Mouse (Mus musculus) testis, adult 2 months (tissue): Measurements from ENCODE around the gene Wdr93.

ENCODE experiments used
- CTCF ChIP-seq: fragments of 200-500 bp; IDR thresholded peaks from 2 replicates; pipeline ENCODE4 v1.5.1; 2012; ENCODE audit warnings: low read depth, mild to moderate bottlenecking, inconsistent platforms, low read length, moderate library complexity; ENCODE audit not compliant: control insufficient read depth, insufficient read depth, insufficient replicate concordance
- POLR2A ChIP-seq: fragments of 200-500 bp; IDR thresholded peaks from 2 replicates; pipeline ENCODE4 v1.6.1; 2012; ENCODE audit warnings: low read depth, mild to moderate bottlenecking, inconsistent platforms, low read length, moderate library complexity; ENCODE audit not compliant: control insufficient read depth

GRCm38 (mm10) chr7:79799048-79799447, 56.1 kb downstream of the Wdr93 start:
- TF ChIP-seq CTCF (peak; percentile 64; the same call in 1 of the 2 replicates), POLR2A (no peak)
